Mouse (Mus musculus) myocyte (in vitro differentiated cells): Measurements from ENCODE around the gene Scn4a.

Source experiments
- MAX ChIP-seq: IDR thresholded peaks from one replicate; pipeline ENCODE4 v1.6.1; 2011; ENCODE audit warnings: low read depth, mild to moderate bottlenecking, control low read depth
- POLR2A ChIP-seq: IDR thresholded peaks from one replicate; pipeline ENCODE4 v1.6.1; 2011; ENCODE audit warnings: low read depth, mild to moderate bottlenecking, control low read depth, moderate library complexity; ENCODE audit not compliant: insufficient read length
- TCF3 ChIP-seq: IDR thresholded peaks from one replicate; pipeline ENCODE4 v1.6.1; 2011; ENCODE audit warnings: low read depth, control low read depth; ENCODE audit not compliant: insufficient read length

GRCm38 (mm10) chr11:106326475-106326874, 26.6 kb downstream of the Scn4a start:
- TF ChIP-seq POLR2A (no peak), MAX (no peak), TCF3 (no peak)
